Comparison of ENCODE assay signal across 11 mouse cellular contexts in genomic region chr2:46245717-46246116, GRCm38 (mm10).
A peak's percentile ranks its signal among the peaks of the same experiment; 100 is the strongest.
DNase-seq lines count a peak whose midpoint lies in the region.
"Had no signal": no experiment of that assay in that cellular context is flagged by ENCODE, and none has a peak within 500 bp of the region (broad histone marks: within the 10 kb centered on the region; RNA-seq: fewer than 3 reads in every experiment).

No protein-coding gene starts in this region.

- peak; percentile 9 to 11 for DNase-seq in cerebellum, postnatal 10 days
- DNase-seq in cerebellum, adult 9-10 months = no peak
- peak; percentile 20 for DNase-seq in lung, postnatal 36 days
- no peak for DNase-seq in lung, postnatal 14 days
- DNase-seq in layer of hippocampus, adult 8-10 months (ENCODE audit: low spot score in 2 of 2) = peak; percentile 11 to 35
- no peak for DNase-seq in T-cell, adult 2 months (ENCODE audit: low spot score)
- DNase-seq in adrenal gland, adult 18-20 months (ENCODE audit: low spot score in 2 of 2) = no peak
- DNase-seq in embryo, embryonic 11 days = no peak
- DNase-seq: gastrocnemius, postnatal 36 days; liver; right cerebral cortex, postnatal 25 days had no signal

Comparison
In these comparisons a context has a peak if more than half of its experiments do, and no peak if none do; other contexts are left out.
1. DNase-seq: peak in cerebellum, postnatal 10 days (2 of 2), lung, postnatal 36 days (single experiment) and layer of hippocampus, adult 8-10 months (2 of 2); none in cerebellum, adult 9-10 months (single experiment), lung, postnatal 14 days (single experiment), T-cell, adult 2 months (single experiment), adrenal gland, adult 18-20 months (0 of 2) and embryo, embryonic 11 days (single experiment).